Mouse (Mus musculus) spleen, adult 18-20 months (tissue): ENCODE measurements around the gene Rfx8.

ENCODE experiments used
- DNase-seq, 2 experiments: peaks; one replicate each; pipeline ENCODE4 v3.0.0; 2022; ENCODE audit warnings: mixed read lengths in 2 of 2

Gene Rfx8

GRCm38 (mm10) chr1:39644333-39644732, 76.5 kb downstream of the Rfx8 start:
- no peak for DNase-seq

- no peak for DNase-seq
Measured at GRCm38 (mm10) chr1:39641667-39642066, 79.1 kb downstream of the Rfx8 start.

GRCm38 (mm10) chr1:39637139-39637538, 83.7 kb downstream of the Rfx8 start:
- DNase-seq: no peak

- no peak for DNase-seq
Measured at GRCm38 (mm10) chr1:39636660-39637059, 84.1 kb downstream of the Rfx8 start.

GRCm38 (mm10) chr1:39636196-39636595, 84.6 kb downstream of the Rfx8 start:
- DNase-seq: no peak

- no peak for DNase-seq
Measured at GRCm38 (mm10) chr1:39628606-39629005, 92.2 kb downstream of the Rfx8 start.

GRCm38 (mm10) chr1:39625491-39625890, 95.3 kb downstream of the Rfx8 start:
- DNase-seq: no peak

GRCm38 (mm10) chr1:39623729-39624128, 97.1 kb downstream of the Rfx8 start:
- no peak for DNase-seq

- no peak for DNase-seq
Measured at GRCm38 (mm10) chr1:39623106-39623505, 97.7 kb downstream of the Rfx8 start.

- no peak for DNase-seq
Measured at GRCm38 (mm10) chr1:39618524-39618923, 102.3 kb downstream of the Rfx8 start.

GRCm38 (mm10) chr1:39615526-39615925, 105.3 kb downstream of the Rfx8 start:
- DNase-seq: no peak
